In genomic region chr11:116127156-116127980, GRCm38 (mm10) we compare ENCODE assay signal across 8 mouse cellular contexts. TPM values are rescaled to one million over a fixed set of nuclear protein-coding genes. Genes with fewer than 3 reads are reported as not detected.
A peak's percentile ranks its signal among the peaks of the same experiment; 100 is the strongest.
DNase-seq lines count a peak whose midpoint lies in the region; ATAC-seq and TF ChIP-seq lines count a peak whose summit lies in the region.

TSS of gene Trim47 (minus strand) at chr11:116127210.

- peak within 1 kb of the TSS; percentile 24 for H3K4me2 ChIP-seq in hindbrain, embryonic 12.5 days (replicated peaks)
- peak within 1 kb of the TSS; percentile 38 for H3K4me2 ChIP-seq in limb, embryonic 14.5 days (replicated peaks; ENCODE audit: low read depth, low read length, severe bottlenecking)
- no peak within 1 kb of the TSS for H3K4me2 ChIP-seq in midbrain, embryonic 15.5 days

- no peak for TF ChIP-seq CTCF in gastrocnemius, adult 2 months (IDR thresholded peaks at IDR 0.05)

- no peaks in the 10 kb centered on the region for H3K27me3 ChIP-seq in hindbrain, embryonic 12.5 days
- H3K27me3 ChIP-seq in limb, embryonic 14.5 days (ENCODE audit: control insufficient read depth, insufficient read depth, low read length) = no peaks in the 10 kb centered on the region
- H3K27me3 ChIP-seq in midbrain, embryonic 15.5 days (replicated peaks) = no peaks in the 10 kb centered on the region

- 26% methylated on average over 23 of the region's 23 CpGs for WGBS in hindbrain, embryonic 12.5 days
- WGBS in limb, embryonic 14.5 days = 29% methylated on average over 23 of the region's 23 CpGs
- 28% methylated on average over 23 of the region's 23 CpGs for WGBS in midbrain, embryonic 15.5 days

- H3K9ac ChIP-seq in hindbrain, embryonic 12.5 days = no peak within 1 kb of the TSS
- peak within 1 kb of the TSS; percentile 18; the same call in 1 of the 2 replicates for H3K9ac ChIP-seq in limb, embryonic 14.5 days (ENCODE audit: low read depth, low read length, severe bottlenecking)
- H3K9ac ChIP-seq in midbrain, embryonic 15.5 days = no peak within 1 kb of the TSS

- H3K4me3 ChIP-seq in gastrocnemius, adult 2 months = peak within 1 kb of the TSS; percentile 40
- no peak within 1 kb of the TSS for H3K4me3 ChIP-seq in hindbrain, embryonic 12.5 days
- peak within 1 kb of the TSS; percentile 13 for H3K4me3 ChIP-seq in limb, embryonic 14.5 days (replicated peaks; ENCODE audit: low read length)
- H3K4me3 ChIP-seq in midbrain, embryonic 15.5 days = no peak within 1 kb of the TSS

- intact Hi-C loops in gastrocnemius, adult 2 months (cut with DNase I) = no loop called here

- peaks cover 18% of the 10 kb centered on the region for H3K36me3 ChIP-seq in hindbrain, embryonic 12.5 days
- peaks cover 14% of the 10 kb centered on the region for H3K36me3 ChIP-seq in limb, embryonic 14.5 days (ENCODE audit: control insufficient read depth, insufficient read depth, low read length)
- peaks cover 7% of the 10 kb centered on the region; the same call in 1 of the 2 replicates for H3K36me3 ChIP-seq in midbrain, embryonic 15.5 days (replicated peaks)

- H3K9me3 ChIP-seq in hindbrain, embryonic 12.5 days (replicated peaks) = no peaks in the 10 kb centered on the region
- no peaks in the 10 kb centered on the region for H3K9me3 ChIP-seq in limb, embryonic 14.5 days (ENCODE audit: control insufficient read depth, low read length)
- H3K9me3 ChIP-seq in midbrain, embryonic 15.5 days = no peaks in the 10 kb centered on the region

- ATAC-seq in hindbrain, embryonic 12.5 days (ENCODE audit: low FRiP score) = no peak
- ATAC-seq in limb, embryonic 14.5 days (ENCODE audit: low FRiP score, low read depth) = 0 out of 2 replicates have a peak, but pooled peaks have one; percentile 17
- no peak for ATAC-seq in midbrain, embryonic 15.5 days (replicated peaks)
- ATAC-seq in monocyte, adult 5-6 weeks (replicated peaks; ENCODE audit: insufficient number of reproducible peaks, low FRiP score, low TSS enrichment, poor library complexity, severe bottlenecking) = no peak

- peaks cover 29% of the 10 kb centered on the region for H3K4me1 ChIP-seq in hindbrain, embryonic 12.5 days
- peaks cover 23% of the 10 kb centered on the region for H3K4me1 ChIP-seq in limb, embryonic 14.5 days (ENCODE audit: control insufficient read depth, insufficient read depth, low read length)
- peaks cover 27% of the 10 kb centered on the region for H3K4me1 ChIP-seq in midbrain, embryonic 15.5 days

- H3K27ac ChIP-seq in gastrocnemius, adult 2 months = peak within 1 kb of the TSS; percentile 57
- H3K27ac ChIP-seq in hindbrain, embryonic 12.5 days = 0 out of 2 replicates have a peak within 1 kb of the TSS, but pooled peaks have one; percentile 2
- no peak within 1 kb of the TSS for H3K27ac ChIP-seq in limb, embryonic 14.5 days (replicated peaks; ENCODE audit: low read depth, low read length)
- no peak within 1 kb of the TSS for H3K27ac ChIP-seq in midbrain, embryonic 15.5 days

- no peak for TF ChIP-seq POLR2A in limb, embryonic 14.5 days (IDR thresholded peaks at IDR 0.05; ENCODE audit: borderline replicate concordance, extremely low read depth, insufficient read depth, insufficient read length)

- DNase-seq in spleen, postnatal 10 days (ENCODE audit: low spot score in 2 of 2) = peak; percentile 24 to 73
- no peak for DNase-seq in spleen, adult 12 weeks (ENCODE audit: low spot score)
- peak; percentile 84 for DNase-seq in gastrocnemius, adult 2 months
- peak; percentile 52 for DNase-seq in limb, embryonic 14.5 days (ENCODE audit: low spot score)
- DNase-seq in urinary bladder, postnatal 25 days (ENCODE audit: low spot score) = peak; percentile 53

RNA-seq across cellular contexts. Expression of gene Trim47, which starts in this region (rescaled TPM):
- 10 to 100 TPM in 1 of 2 experiments, 1 to 10 TPM in 1; 6.0 to 12.2 TPM for total RNA-seq in gastrocnemius, adult 2 months (2021)
- 4.4 and 5.3 TPM in 2 replicates for polyA plus RNA-seq in hindbrain, embryonic 12.5 days (2016; fragmentation: Nextera tagmentation; extraction: Ambion mirVana)
- polyA plus RNA-seq in limb, embryonic 14.5 days (2012; rRNA removed) = 25.5 and 35.2 TPM in 2 replicates
- polyA plus RNA-seq in limb, embryonic 14.5 days (2014; fragmentation: Nextera tagmentation; extraction: Ambion mirVana) = 25.1 and 28.5 TPM in 2 replicates
- 10.5 and 12.2 TPM in 2 replicates for polyA plus RNA-seq in midbrain, embryonic 15.5 days (2015; fragmentation: Nextera tagmentation; extraction: Ambion mirVana)
- total RNA-seq in monocyte, adult 5-6 weeks (2017) = not detected in 3 replicates

Comparison
In these comparisons a context has a peak if more than half of its experiments do, and no peak if none do; other contexts are left out.
1. H3K27ac ChIP-seq: peak in gastrocnemius, adult 2 months (single experiment) and hindbrain, embryonic 12.5 days (single experiment); none in limb, embryonic 14.5 days (single experiment) and midbrain, embryonic 15.5 days (single experiment).
2. H3K4me3 ChIP-seq: peak in gastrocnemius, adult 2 months (single experiment) and limb, embryonic 14.5 days (single experiment); none in hindbrain, embryonic 12.5 days (single experiment) and midbrain, embryonic 15.5 days (single experiment).